Mouse (Mus musculus) embryonic fibroblast, embryonic 13.5 days (primary cell): Measurements from ENCODE around the gene Spata13. TPM values are rescaled to one million over a fixed set of nuclear protein-coding genes. Genes with fewer than 3 reads are reported as not detected.

ENCODE experiments used
- H3K27ac ChIP-seq: 2 replicates; pipeline ENCODE4 v1.5.1; 2012; ENCODE audit warnings: low read length, control low read depth, inconsistent platforms; ENCODE audit not compliant: insufficient read depth
- H3K4me1 ChIP-seq: 2 replicates; pipeline ENCODE4 v1.6.1; 2011; ENCODE audit warnings: low read length; ENCODE audit not compliant: control insufficient read depth, insufficient read depth
- H3K4me3 ChIP-seq: 2 replicates; pipeline ENCODE4 v1.5.1; 2011; ENCODE audit warnings: mild to moderate bottlenecking, control low read depth, low read length; ENCODE audit not compliant: insufficient read depth
- CTCF ChIP-seq: IDR thresholded peaks from 2 replicates; pipeline ENCODE4 v1.5.1; 2011; ENCODE audit warnings: mild to moderate bottlenecking, control low read depth, low read length, moderate library complexity, borderline replicate concordance; ENCODE audit not compliant: insufficient read depth
- POLR2A ChIP-seq: IDR thresholded peaks from 2 replicates; pipeline ENCODE4 v1.6.1; 2011; ENCODE audit warnings: low read depth, mild to moderate bottlenecking, control low read depth, low read length, moderate library complexity
- polyA plus RNA-seq: library from polyadenylated mRNA; stranded (reverse); fragments of >200 nt; gene quantifications from 2 replicates; pipeline ENCODE4 v1.2.4, GENCODE M21; 2011; ENCODE audit warnings: low read depth; ENCODE audit not compliant: missing spikeins, insufficient read length

The Spata13 gene
- polyA plus RNA-seq, 1 experiment, result 11.1 TPM

GRCm38 (mm10) chr14:60752892-60753800 is 119.3 kb downstream of the Spata13 start:
- no peak overlapping the region for H3K4me3 ChIP-seq
- H3K27ac ChIP-seq, result no peak overlapping the region
- TF ChIP-seq POLR2A, result no peak
- no peak for TF ChIP-seq CTCF
- no peaks in the 10 kb centered on the region for H3K4me1 ChIP-seq

GRCm38 (mm10) chr14:60753801-60754126 is 120.0 kb downstream of the Spata13 start:
- H3K4me1 ChIP-seq, result no peaks in the 10 kb centered on the region
- H3K27ac ChIP-seq, result no peak overlapping the region
- no peak for TF ChIP-seq POLR2A
- TF ChIP-seq CTCF, result no peak
- no peak overlapping the region for H3K4me3 ChIP-seq

GRCm38 (mm10) chr14:60754656-60755055 is 120.9 kb downstream of the Spata13 start:
- TF ChIP-seq POLR2A (no peak), CTCF (no peak)
- H3K4me1 ChIP-seq, result no peaks in the 10 kb centered on the region
- no peak overlapping the region for H3K27ac ChIP-seq
- no peak overlapping the region for H3K4me3 ChIP-seq

GRCm38 (mm10) chr14:60756271-60756670 is 122.5 kb downstream of the Spata13 start:
- no peak overlapping the region for H3K27ac ChIP-seq
- no peak for TF ChIP-seq POLR2A
- TF ChIP-seq CTCF, result no peak
- H3K4me1 ChIP-seq, result no peaks in the 10 kb centered on the region

GRCm38 (mm10) chr14:60757265-60757664 is 123.5 kb downstream of the Spata13 start:
- no peaks in the 10 kb centered on the region for H3K4me1 ChIP-seq
- H3K27ac ChIP-seq, result no peak overlapping the region
- TF ChIP-seq POLR2A (no peak), CTCF (no peak)
- H3K4me3 ChIP-seq, result no peak overlapping the region

More at GRCm38 (mm10) chr14:60756271-60756670, 122.5 kb downstream of the Spata13 start:
- H3K4me3 ChIP-seq, result no peak overlapping the region

- TF ChIP-seq POLR2A, result no peak
- no peak for TF ChIP-seq CTCF
- Histone ChIP-seq H3K27ac (no peak overlapping the region), H3K4me3 (no peak overlapping the region), H3K4me1 (no peaks in the 10 kb centered on the region)
Observed at GRCm38 (mm10) chr14:60757722-60758121, 123.9 kb downstream of the Spata13 start.

- H3K4me3 ChIP-seq, result no peak overlapping the region
- no peaks in the 10 kb centered on the region for H3K4me1 ChIP-seq
- no peak for TF ChIP-seq POLR2A
- TF ChIP-seq CTCF, result no peak
- no peak overlapping the region for H3K27ac ChIP-seq
Observed at GRCm38 (mm10) chr14:60759097-60759496, 125.3 kb downstream of the Spata13 start.

- H3K4me3 ChIP-seq, result no peak overlapping the region
- TF ChIP-seq CTCF, result no peak
- no peak for TF ChIP-seq POLR2A
- no peak overlapping the region for H3K27ac ChIP-seq
- H3K4me1 ChIP-seq, result no peaks in the 10 kb centered on the region
Observed at GRCm38 (mm10) chr14:60761801-60762200, 128.0 kb downstream of the Spata13 start.

GRCm38 (mm10) chr14:60762754-60763153 is 129.0 kb downstream of the Spata13 start:
- H3K27ac ChIP-seq, result no peak overlapping the region
- H3K4me3 ChIP-seq, result no peak overlapping the region
- no peaks in the 10 kb centered on the region for H3K4me1 ChIP-seq
- TF ChIP-seq CTCF (no peak), POLR2A (no peak)

GRCm38 (mm10) chr14:60763746-60764145 is 129.9 kb downstream of the Spata13 start:
- no peaks in the 10 kb centered on the region for H3K4me1 ChIP-seq
- H3K4me3 ChIP-seq, result no peak overlapping the region
- TF ChIP-seq CTCF, result no peak
- no peak for TF ChIP-seq POLR2A

GRCm38 (mm10) chr14:60764526-60764925 is 130.7 kb downstream of the Spata13 start:
- no peak for TF ChIP-seq CTCF
- no peak for TF ChIP-seq POLR2A
- Histone ChIP-seq H3K27ac (no peak overlapping the region), H3K4me1 (no peaks in the 10 kb centered on the region), H3K4me3 (no peak overlapping the region)

More at GRCm38 (mm10) chr14:60763746-60764145, 129.9 kb downstream of the Spata13 start:
- H3K27ac ChIP-seq, result no peak overlapping the region
